Mouse (Mus musculus) Patski (cell line): ENCODE measurements around the gene Tulp4. TPM values are rescaled to one million over a fixed set of nuclear protein-coding genes. Genes with fewer than 3 reads are reported as not detected.

Source experiments
- ATAC-seq: fragments of 100-300 bp; one replicate; pipeline ENCODE4 v1.8.0; 2021
- CTCF ChIA-PET: fragments of 350-600 bp; sonication (Branson Sonifier 250); formaldehyde crosslinking; loops from one replicate; lab custom pipeline; 2022; ENCODE audit warnings: inconsistent platforms; lab: Charles Lee
- POLR2A ChIA-PET: fragments of 350-600 bp; sonication (Branson Sonifier 250); formaldehyde crosslinking; loops from one replicate; lab custom pipeline; 2022; ENCODE audit warnings: antibody characterized with exemption, inconsistent platforms; lab: Charles Lee
- DNase-seq: peaks from one replicate; pipeline ENCODE4 v3.0.0-alpha.2; 2011; ENCODE audit warnings: low read depth, low spot score
- H3K27me3 ChIP-seq: fragments of 371-371 bp; one replicate; pipeline ENCODE4 v1.5.1; 2021
- CTCF ChIP-seq: fragments of 100-300 bp; IDR thresholded peaks from one replicate; pipeline ENCODE4 v1.5.1; 2021
- in situ Hi-C: fragments of 300-500 bp; cut with MboI; formaldehyde crosslinking; loops from 3 replicates; pipeline ENCODE4 v1.11.1; 2018; ENCODE audit warnings: low pct_unique_long_range_greater_than_20kb, mixed read lengths
- polyA plus RNA-seq: library from polyadenylated mRNA; unstranded; gene quantifications from one replicate; pipeline ENCODE4 v1.2.3, GENCODE M21; 2021

Tulp4 gene
- polyA plus RNA-seq, 1 experiment from 2014 or later: 70.8 TPM

DNA sequence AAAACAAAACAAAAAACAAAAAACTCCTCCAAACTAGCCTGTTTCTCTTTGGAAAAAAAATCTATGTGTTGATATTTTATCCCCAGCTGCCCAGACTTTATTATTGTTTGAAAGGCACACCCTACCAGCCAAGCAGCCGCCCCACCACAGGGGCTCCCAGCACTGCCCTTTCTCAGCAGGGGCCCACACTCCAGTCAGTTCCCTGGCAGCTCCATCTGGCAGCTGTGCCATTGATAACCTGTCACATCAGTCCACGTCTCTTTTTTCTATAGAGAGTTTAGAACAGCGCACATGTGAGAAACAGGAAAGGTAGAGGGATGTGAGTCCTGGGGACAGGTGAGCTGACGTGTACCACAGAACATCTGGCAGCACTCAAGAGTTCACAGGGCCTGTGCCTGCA, 73.2 kb downstream of the Tulp4 start:
- in situ Hi-C loops: no loop called here
- H3K27me3 ChIP-seq: no peaks in the 10 kb centered on the region
- CTCF ChIA-PET: interaction anchor here (1.0 kb wide), 1 partner anchor 11 kb away, joined by 4 read pairs; no protein-coding TSS in a partner anchor
- POLR2A ChIA-PET: no interaction called here
- no peak for TF ChIP-seq CTCF
- no peak for DNase-seq
- no peak for ATAC-seq

DNA sequence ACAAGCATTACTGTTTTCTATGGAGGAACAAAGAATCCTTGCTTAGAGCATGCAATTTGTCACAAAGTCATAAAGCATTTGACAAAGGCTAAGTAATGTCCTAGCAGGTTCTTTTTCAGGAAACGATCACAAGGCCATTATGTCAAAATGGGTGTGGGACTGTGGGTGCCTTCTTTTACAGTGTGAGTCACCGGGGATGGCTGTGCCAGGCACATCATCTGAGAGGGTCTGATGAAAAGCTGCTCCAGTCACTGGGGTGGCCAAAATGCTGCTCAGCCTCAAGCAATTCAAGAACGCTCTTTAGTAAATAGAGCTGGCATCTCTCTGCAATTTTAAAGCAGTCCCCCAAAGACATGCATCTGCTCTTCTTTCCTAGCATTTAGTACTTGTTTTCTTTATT, 74.2 kb downstream of the Tulp4 start:
- no peak for ATAC-seq
- H3K27me3 ChIP-seq: no peaks in the 10 kb centered on the region
- TF ChIP-seq CTCF: no peak
- ChIA-PET POLR2A (no interaction called here), CTCF (interaction anchor here (0.7 kb wide), 1 partner anchor 15 kb away, joined by 3 read pairs; no protein-coding TSS in a partner anchor)
- DNase-seq: no peak
- in situ Hi-C loops: no loop called here

DNA sequence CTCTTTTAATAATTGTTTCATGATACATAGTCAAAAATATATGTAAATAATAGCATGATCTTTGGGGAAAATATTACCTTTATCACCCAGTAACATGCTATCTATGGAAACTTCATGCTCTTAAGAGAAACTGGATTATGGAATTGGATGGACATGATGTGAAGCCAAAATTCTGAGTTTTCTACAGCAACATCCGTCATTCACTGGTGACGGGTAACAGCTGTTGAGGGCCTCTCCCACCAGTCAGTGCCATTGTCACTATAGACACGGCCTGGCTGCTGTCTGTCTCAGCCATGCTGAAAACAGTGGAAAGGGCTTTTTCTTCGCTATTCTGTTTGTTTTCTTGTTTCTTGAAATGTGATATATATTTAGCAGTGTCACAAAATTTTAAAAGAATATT, 76.5 kb downstream of the Tulp4 start:
- CTCF ChIA-PET: no interaction called here

GRCm38 (mm10) chr17:6186651-6187050, 80.4 kb downstream of the Tulp4 start:
- TF ChIP-seq CTCF: no peak
- ATAC-seq (no peak), DNase-seq (no peak)
- H3K27me3 ChIP-seq: no peaks in the 10 kb centered on the region
- CTCF ChIA-PET: no interaction called here
- POLR2A ChIA-PET: interaction anchor here (0.5 kb wide), 1 partner anchor 401 kb away, joined by 3 read pairs; no protein-coding TSS in a partner anchor
- in situ Hi-C loops: no loop called here

More for the DNA sequence above, 76.5 kb downstream of the Tulp4 start:
- TF ChIP-seq CTCF: no peak
- ATAC-seq (no peak), DNase-seq (no peak)
- POLR2A ChIA-PET: no interaction called here
- in situ Hi-C loops: no loop called here
- no peaks in the 10 kb centered on the region for H3K27me3 ChIP-seq

GRCm38 (mm10) chr17:6187183-6187582, 80.9 kb downstream of the Tulp4 start:
- H3K27me3 ChIP-seq: no peaks in the 10 kb centered on the region
- in situ Hi-C loops: no loop called here
- no peak for ATAC-seq
- CTCF ChIA-PET: no interaction called here
- DNase-seq: no peak
- TF ChIP-seq CTCF: no peak
- POLR2A ChIA-PET: interaction anchor here (0.5 kb wide), 1 partner anchor 402 kb away, joined by 3 read pairs; no protein-coding TSS in a partner anchor

DNA sequence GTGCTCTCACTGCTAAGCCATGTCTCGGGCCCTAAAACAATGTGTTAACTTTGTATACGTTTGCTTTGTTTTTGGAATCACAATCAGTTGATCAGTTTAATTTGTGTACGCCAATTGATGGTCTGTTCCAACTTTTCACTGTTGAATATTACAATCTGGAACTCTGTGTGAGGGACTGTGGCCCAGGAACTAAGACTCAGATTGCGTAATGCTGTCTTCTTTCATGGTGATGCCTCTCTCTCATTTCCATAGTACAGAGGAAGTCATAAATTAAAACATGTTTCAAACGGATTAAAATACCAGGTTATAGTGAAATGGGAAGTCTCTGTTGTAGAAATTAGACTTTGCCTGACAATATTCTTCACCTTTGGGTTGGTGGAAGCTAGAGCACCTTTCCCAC, 83.0 kb downstream of the Tulp4 start:
- ChIA-PET CTCF (interaction anchor here (0.8 kb wide), 1 partner anchor 34 kb away, joined by 3 read pairs; no protein-coding TSS in a partner anchor), POLR2A (no interaction called here)
- no peak for ATAC-seq
- in situ Hi-C loops: no loop called here
- no peak for TF ChIP-seq CTCF
- no peak for DNase-seq
- no peaks in the 10 kb centered on the region for H3K27me3 ChIP-seq

- TF ChIP-seq CTCF: no peak
- no peak for DNase-seq
- ChIA-PET CTCF (no interaction called here), POLR2A (no interaction called here)
- H3K27me3 ChIP-seq: no peaks in the 10 kb centered on the region
- no peak for ATAC-seq
- in situ Hi-C loops: no loop called here
Observed at GRCm38 (mm10) chr17:6192275-6192674, 86.0 kb downstream of the Tulp4 start.

GRCm38 (mm10) chr17:6195390-6195789, 89.2 kb downstream of the Tulp4 start:
- no peak for TF ChIP-seq CTCF
- POLR2A ChIA-PET: no interaction called here
- DNase-seq (no peak), ATAC-seq (no peak)
- no peaks in the 10 kb centered on the region for H3K27me3 ChIP-seq
- in situ Hi-C loops: no loop called here
- CTCF ChIA-PET: interaction anchor here (1.1 to 1.5 kb wide), 3 partner anchors 12 to 87 kb away, joined by 3 to 4 read pairs (median 3); no protein-coding TSS in a partner anchor

GRCm38 (mm10) chr17:6197491-6197890, 91.3 kb downstream of the Tulp4 start:
- POLR2A ChIA-PET: no interaction called here

DNA sequence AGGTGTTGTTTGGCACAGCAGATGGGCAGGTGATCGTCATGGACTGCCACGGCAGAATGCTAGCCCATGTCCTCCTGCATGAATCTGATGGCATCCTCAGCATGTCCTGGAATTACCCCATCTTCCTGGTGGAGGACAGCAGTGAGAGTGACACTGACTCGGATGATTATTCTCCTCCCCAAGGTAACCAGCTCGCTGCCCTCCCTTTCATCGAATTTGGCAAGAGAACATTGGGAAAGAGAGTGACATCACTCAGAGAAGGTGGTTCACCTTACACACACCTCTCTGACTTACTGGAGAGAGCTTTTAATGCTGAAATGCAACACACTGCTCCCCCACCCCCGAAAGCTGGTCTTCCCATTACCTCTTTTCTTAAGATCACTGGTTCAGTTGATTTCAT, 92.4 kb downstream of the Tulp4 start:
- DNase-seq (no peak), ATAC-seq (no peak)
- ChIA-PET CTCF (no interaction called here), POLR2A (no interaction called here)
- in situ Hi-C loops: no loop called here
- TF ChIP-seq CTCF: no peak
- H3K27me3 ChIP-seq: no peaks in the 10 kb centered on the region

More at GRCm38 (mm10) chr17:6197491-6197890, 91.3 kb downstream of the Tulp4 start:
- ATAC-seq (no peak), DNase-seq (no peak)
- TF ChIP-seq CTCF: no peak
- CTCF ChIA-PET: no interaction called here
- in situ Hi-C loops: no loop called here
- no peaks in the 10 kb centered on the region for H3K27me3 ChIP-seq

DNA sequence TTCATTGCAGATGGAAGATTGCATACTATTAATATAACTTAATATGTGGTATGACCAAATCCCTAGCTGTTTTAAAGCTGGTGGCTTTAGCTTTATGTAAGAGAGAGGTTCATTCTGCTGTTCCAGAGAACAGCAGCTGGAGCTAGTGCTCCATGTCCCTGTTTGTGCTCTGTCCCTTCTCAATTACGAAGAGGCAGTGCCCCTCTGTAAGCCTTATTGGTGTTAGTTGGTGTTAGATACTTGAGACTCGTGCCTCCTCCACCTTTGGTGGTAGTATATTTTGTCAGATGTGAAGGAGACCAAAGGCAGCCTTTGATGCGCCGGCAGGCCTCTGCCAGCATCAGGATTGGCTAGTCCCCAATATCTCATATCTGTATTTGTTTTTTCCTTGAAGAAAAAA, 92.9 kb downstream of the Tulp4 start:
- in situ Hi-C loops: no loop called here
- no peak for ATAC-seq

More for the DNA sequence above, 92.9 kb downstream of the Tulp4 start:
- TF ChIP-seq CTCF: no peak
- no peaks in the 10 kb centered on the region for H3K27me3 ChIP-seq
- ChIA-PET CTCF (no interaction called here), POLR2A (no interaction called here)
- DNase-seq: no peak
